Mouse (Mus musculus): Measurements from ENCODE around the gene Herpud1.

DNA sequence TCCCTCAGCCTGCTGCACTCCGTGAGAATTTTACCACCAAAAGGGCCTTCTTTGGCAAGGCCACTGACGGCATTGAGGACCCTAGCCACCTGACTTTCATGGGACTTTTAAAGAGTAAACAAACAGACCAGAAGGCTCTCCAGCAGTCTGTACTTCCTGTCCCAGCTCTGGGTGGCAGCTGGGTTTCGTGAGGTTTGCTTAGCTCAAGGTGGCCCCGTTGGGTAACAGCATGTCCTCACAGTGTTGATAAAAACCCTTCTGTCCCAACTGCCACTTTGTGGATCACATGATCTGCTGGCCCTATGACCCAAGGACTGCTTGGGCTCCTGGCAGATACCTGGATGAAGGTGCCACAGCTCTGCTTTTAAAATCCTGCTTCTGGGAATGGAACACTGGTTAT is 31.7 kb upstream of the Herpud1 start:
- TF ChIP-seq CTCF (IDR thresholded peaks at IDR 0.05; ENCODE audit: borderline replicate concordance, control insufficient read depth, extremely low read depth, insufficient read depth, low read length, poor library complexity) (no peak), POLR2A (IDR thresholded peaks at IDR 0.05; ENCODE audit: control insufficient read depth, extremely low read depth, insufficient read depth, low read length, poor library complexity) (no peak)
